19 mouse cellular contexts compared by ENCODE assay signal in genomic region chr1:68780032-68780431, GRCm38 (mm10).
A peak's percentile ranks its signal among the peaks of the same experiment; 100 is the strongest.
DNase-seq lines count a peak whose midpoint lies in the region; ATAC-seq and TF ChIP-seq lines count a peak whose summit lies in the region.
"Had no signal": no experiment of that assay in that cellular context is flagged by ENCODE, and none has a peak within 500 bp of the region (broad histone marks: within the 10 kb centered on the region; RNA-seq: fewer than 3 reads in every experiment).

No protein-coding gene starts in this region.

- peak overlapping the region; percentile 55 for H3K4me2 ChIP-seq in heart, embryonic 14.5 days (ENCODE audit: low read length)
- no peak overlapping the region for H3K4me2 ChIP-seq in midbrain, embryonic 14.5 days (ENCODE audit: low read length)
- H3K4me2 ChIP-seq: forebrain, embryonic 13.5 days; hindbrain, embryonic 15.5 days; liver, embryonic 12.5 days; midbrain, embryonic 13.5 days had no signal

- H3K4me1 ChIP-seq in heart, embryonic 14.5 days (ENCODE audit: control insufficient read depth in 2 of 2, insufficient read depth in 2 of 2, low read length in 2 of 2), result peaks cover 0 to 13% of the 10 kb centered on the region in 2 experiments; a peak in 2 of 4 replicates
- no peaks in the 10 kb centered on the region for H3K4me1 ChIP-seq in ES-E14 (ENCODE audit: control insufficient read depth in 2 of 2, insufficient read depth in 2 of 2, low read length in 2 of 2, poor library complexity in 1 of 2)
- peaks cover 5% of the 10 kb centered on the region; the same call in 1 of the 2 replicates for H3K4me1 ChIP-seq in embryonic fibroblast, embryonic 13.5 days (ENCODE audit: control insufficient read depth, insufficient read depth, low read length)
- H3K4me1 ChIP-seq in midbrain, embryonic 14.5 days (ENCODE audit: control insufficient read depth, insufficient read depth, low read length), result no peaks in the 10 kb centered on the region
- H3K4me1 ChIP-seq: hindbrain, embryonic 15.5 days; liver, embryonic 12.5 days; midbrain, embryonic 13.5 days had no signal

- H3K9ac ChIP-seq in heart, embryonic 14.5 days (ENCODE audit: low read length), result no peak overlapping the region
- H3K9ac ChIP-seq in ES-E14 (ENCODE audit: insufficient read depth, low read depth, low read length, poor library complexity, severe bottlenecking), result no peak overlapping the region
- no peak overlapping the region for H3K9ac ChIP-seq in midbrain, embryonic 14.5 days (replicated peaks; ENCODE audit: low read length)
- H3K9ac ChIP-seq: forebrain, embryonic 13.5 days; hindbrain, embryonic 15.5 days; liver, embryonic 12.5 days; midbrain, embryonic 13.5 days had no signal

- peak overlapping the region in 1 of 2 experiments; percentile 8; a peak in 1 of 4 replicates for H3K4me3 ChIP-seq in heart, embryonic 14.5 days (ENCODE audit: control insufficient read depth in 1 of 2, insufficient read depth in 1 of 2, low read depth in 1 of 2, low read length in 2 of 2)
- no peak overlapping the region for H3K4me3 ChIP-seq in ES-E14 (ENCODE audit: insufficient read depth in 1 of 2, low read depth in 1 of 2, low read length in 2 of 2, poor library complexity in 1 of 2, severe bottlenecking in 1 of 2)
- no peak overlapping the region for H3K4me3 ChIP-seq in embryonic fibroblast, embryonic 13.5 days (ENCODE audit: insufficient read depth, low read length)
- H3K4me3 ChIP-seq in midbrain, embryonic 14.5 days (replicated peaks; ENCODE audit: low read depth, low read length), result no peak overlapping the region
- H3K4me3 ChIP-seq: forebrain, embryonic 13.5 days; hindbrain, embryonic 15.5 days; liver, embryonic 12.5 days; midbrain, embryonic 13.5 days had no signal

- peak; percentile 54; the same call in 1 of the 2 replicates for ATAC-seq in heart, embryonic 14.5 days (ENCODE audit: insufficient number of reproducible peaks, insufficient read depth, low FRiP score, low read depth)
- no peak for ATAC-seq in midbrain, embryonic 14.5 days (ENCODE audit: low FRiP score, low TSS enrichment)
- no peak for ATAC-seq in frontal cortex, adult (ENCODE audit: low TSS enrichment)
- ATAC-seq: activated CD4-positive, CD25-positive, alpha-beta regulatory T cell, adult 4 months; forebrain, embryonic 13.5 days; intestine, embryonic 16.5 days; liver, embryonic 12.5 days; midbrain, embryonic 13.5 days had no signal

- no peaks in the 10 kb centered on the region for H3K9me3 ChIP-seq in heart, embryonic 14.5 days (ENCODE audit: control insufficient read depth, low read length)
- H3K9me3 ChIP-seq in ES-E14 (ENCODE audit: control insufficient read depth, insufficient read depth, low read depth, low read length), result no peaks in the 10 kb centered on the region
- H3K9me3 ChIP-seq in midbrain, embryonic 14.5 days (ENCODE audit: control insufficient read depth, low read length), result no peaks in the 10 kb centered on the region
- H3K9me3 ChIP-seq: forebrain, embryonic 13.5 days; hindbrain, embryonic 15.5 days; liver, embryonic 12.5 days; midbrain, embryonic 13.5 days had no signal

- H3K27me3 ChIP-seq in heart, embryonic 14.5 days (ENCODE audit: control insufficient read depth, insufficient read depth, low read length), result no peaks in the 10 kb centered on the region
- no peaks in the 10 kb centered on the region for H3K27me3 ChIP-seq in midbrain, embryonic 14.5 days (ENCODE audit: control insufficient read depth, insufficient read depth, low read length)
- H3K27me3 ChIP-seq: forebrain, embryonic 13.5 days; hindbrain, embryonic 15.5 days; liver, embryonic 12.5 days; midbrain, embryonic 13.5 days had no signal

- TF ChIP-seq CTCF in embryonic fibroblast, embryonic 13.5 days (IDR thresholded peaks at IDR 0.05; ENCODE audit: borderline replicate concordance, insufficient read depth, low read length), result no peak

- 53% methylated on average over 1 of the region's 1 CpGs for whole genome bisulfite sequencing in heart, embryonic 14.5 days
- 95% methylated on average over 1 of the region's 1 CpGs for WGBS in midbrain, embryonic 14.5 days

- in situ Hi-C loops in ES-E14 (cut with MboI; ENCODE audit: low sequenced_read_pairs in 2 of 2, unreplicated experiment in 2 of 2), result no loop called here

- no peak for TF ChIP-seq POLR2A in embryonic fibroblast, embryonic 13.5 days (IDR thresholded peaks at IDR 0.05; ENCODE audit: low read depth, low read length)

- peak overlapping the region; percentile 83 to 92 for H3K27ac ChIP-seq in heart, embryonic 14.5 days (replicated peaks in 1 of 2; ENCODE audit: control insufficient read depth in 1 of 2, insufficient read depth in 1 of 2, low read depth in 2 of 2, low read length in 2 of 2)
- no peak overlapping the region for H3K27ac ChIP-seq in ES-E14 (ENCODE audit: insufficient read depth, low read depth, low read length, poor library complexity, severe bottlenecking)
- H3K27ac ChIP-seq in embryonic fibroblast, embryonic 13.5 days (ENCODE audit: insufficient read depth, low read length), result peak overlapping the region; percentile 61
- H3K27ac ChIP-seq in midbrain, embryonic 14.5 days (replicated peaks; ENCODE audit: low read depth, low read length), result no peak overlapping the region
- H3K27ac ChIP-seq: forebrain, embryonic 13.5 days; hindbrain, embryonic 15.5 days; liver, embryonic 12.5 days; midbrain, embryonic 13.5 days; stomach, postnatal 0 days had no signal

- H3K36me3 ChIP-seq in heart, embryonic 14.5 days (ENCODE audit: control insufficient read depth, insufficient read depth, low read length), result no peaks in the 10 kb centered on the region
- no peaks in the 10 kb centered on the region for H3K36me3 ChIP-seq in ES-E14 (ENCODE audit: control insufficient read depth, insufficient read depth, low read length, poor library complexity, severe bottlenecking)
- H3K36me3 ChIP-seq in midbrain, embryonic 14.5 days (ENCODE audit: control insufficient read depth, insufficient read depth, low read length), result no peaks in the 10 kb centered on the region
- H3K36me3 ChIP-seq: hindbrain, embryonic 15.5 days; liver, embryonic 12.5 days; midbrain, embryonic 13.5 days had no signal

- DNase-seq in heart, adult 11 months, result no peak
- peak; percentile 6 for DNase-seq in kidney, postnatal 10 days
- DNase-seq in kidney, adult 18-20 months, result no peak
- DNase-seq in ES-E14 (ENCODE audit: low read depth, low spot score), result peak; percentile 38
- no peak for DNase-seq in midbrain, embryonic 14.5 days
- DNase-seq: adrenal gland, postnatal 25 days; cerebellum, adult 18-20 months; cerebellum, postnatal 36 days; left cerebral cortex, postnatal 4 days had no signal

TF ChIP-seq in ES-E14, 5 proteins besides CTCF, POLR2A, EP300 and RAD21:
- TF ChIP-seq CHD2 (IDR thresholded peaks at IDR 0.05; ENCODE audit: low read depth, low read length) (no peak), ZC3H11A (IDR thresholded peaks at IDR 0.05; ENCODE audit: borderline replicate concordance, low read depth, low read length) (no peak), HCFC1 (IDR thresholded peaks at IDR 0.05; ENCODE audit: borderline replicate concordance, insufficient read depth, low read length) (no peak), MAFK (IDR thresholded peaks at IDR 0.05; ENCODE audit: insufficient read depth, low read depth, low read length) (no peak), ZNF384 (IDR thresholded peaks at IDR 0.05; ENCODE audit: low read depth, low read length) (no peak)

Comparison
In these comparisons a context has a peak if more than half of its experiments do, and no peak if none do; other contexts are left out.
1. DNase-seq: peak in kidney, postnatal 10 days (single experiment) and ES-E14 (single experiment); none in heart, adult 11 months (single experiment), kidney, adult 18-20 months (single experiment) and midbrain, embryonic 14.5 days (single experiment).
2. H3K27ac ChIP-seq: peak in heart, embryonic 14.5 days (2 of 2) and embryonic fibroblast, embryonic 13.5 days (single experiment); none in ES-E14 (single experiment) and midbrain, embryonic 14.5 days (single experiment).